Mouse (Mus musculus): ENCODE data around the gene Prkag1.
"Not testable (repeated sequence)": the region's sequence is repeated elsewhere in the genome, so short reads cannot be mapped to it uniquely, and the experiment has no call there.

Gene Prkag1

DNA sequence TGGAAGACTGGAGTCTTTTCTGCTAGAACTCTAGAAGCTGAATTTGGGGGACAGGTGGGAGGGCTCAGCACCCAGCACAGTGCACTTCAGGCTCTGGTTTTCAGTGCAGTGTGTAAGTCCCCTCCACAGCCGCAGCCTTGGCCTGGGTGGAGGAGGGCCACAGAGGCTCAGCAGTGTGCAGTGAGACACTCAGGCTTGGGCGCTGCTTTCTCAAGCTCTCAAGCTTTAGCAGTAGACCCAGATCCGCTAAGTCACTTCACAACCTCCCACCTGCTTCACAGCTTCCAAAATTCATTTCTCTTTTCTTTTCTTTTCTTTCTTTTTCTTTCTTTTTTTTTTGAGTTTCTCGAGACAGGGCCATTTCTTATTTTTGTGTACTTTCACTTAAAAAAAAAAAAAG lies 10.4 kb downstream of the Prkag1 start:
- no peak for DNase-seq

DNA sequence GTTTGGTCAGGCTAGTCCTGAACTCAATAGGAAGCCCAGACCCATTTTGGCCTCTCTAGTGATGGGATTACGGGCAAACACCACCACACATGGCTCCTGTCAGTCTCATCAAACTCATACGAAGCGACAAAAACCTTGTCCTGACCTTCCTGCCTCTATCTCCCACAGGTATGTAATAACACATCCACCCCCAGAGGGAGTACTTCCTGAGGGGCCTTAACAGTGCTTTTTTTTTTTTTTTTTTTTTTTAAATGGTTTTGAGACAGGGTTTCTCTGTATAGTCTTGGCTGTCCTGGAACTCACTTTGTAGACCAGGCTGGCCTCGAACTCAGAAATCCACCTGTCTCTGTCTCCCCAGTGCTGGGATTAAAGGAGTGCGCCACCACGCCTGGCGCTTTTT lies 13.2 kb downstream of the Prkag1 start:
- no peak for DNase-seq

DNA sequence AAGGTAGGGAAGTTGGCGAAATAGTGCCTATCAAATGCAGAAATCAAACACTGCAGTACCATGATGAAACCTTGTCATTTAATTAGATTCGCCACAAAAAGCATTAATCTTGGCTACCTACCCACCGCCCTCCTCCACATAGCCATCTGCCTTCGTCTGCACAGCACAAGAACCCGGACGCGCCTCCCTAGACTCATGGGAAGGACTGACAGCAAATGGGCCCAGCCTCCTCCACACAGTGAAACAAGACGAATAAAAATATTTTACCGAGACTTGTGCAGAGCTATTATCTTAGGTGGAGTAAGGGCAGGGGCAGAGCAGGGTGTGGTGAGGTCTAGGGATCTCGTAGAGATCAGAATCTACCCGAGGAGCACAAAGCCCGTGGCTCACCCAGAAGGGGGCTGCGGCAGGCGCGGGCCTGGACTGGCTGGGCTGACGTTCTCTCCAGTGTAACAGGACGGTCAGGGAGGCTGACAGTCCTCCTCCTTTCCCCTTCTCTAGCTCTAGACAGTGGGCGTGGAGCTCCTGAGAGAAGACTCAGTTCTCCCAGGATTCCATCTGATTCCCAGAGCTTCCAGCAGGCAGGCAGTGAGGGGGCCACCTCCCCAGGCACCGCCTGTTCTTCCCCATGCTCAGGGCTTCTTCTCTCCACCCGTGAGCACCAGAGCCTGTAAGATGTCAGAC lies 18.4 kb downstream of the Prkag1 start:
- DNase-seq = no peak

DNA sequence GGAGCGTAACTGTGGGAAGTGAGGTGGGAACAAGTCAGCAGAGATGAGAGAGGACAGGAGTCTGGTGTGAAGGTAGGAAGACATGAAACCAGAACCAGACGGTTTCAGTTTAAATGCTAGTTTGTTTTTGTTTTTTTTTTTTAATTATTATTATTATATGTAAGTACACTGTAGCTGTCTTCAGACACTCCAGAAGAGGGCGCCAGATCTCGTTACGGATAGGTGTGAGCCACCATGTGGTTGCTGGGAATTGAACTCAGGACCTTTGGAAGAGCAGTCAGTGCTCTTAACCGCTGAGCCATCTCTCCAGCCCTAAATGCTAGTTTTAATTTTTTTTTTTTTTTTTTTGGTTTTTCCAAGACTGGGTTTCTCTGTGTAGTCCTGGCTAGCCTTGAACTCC lies 21.1 kb downstream of the Prkag1 start:
- DNase-seq = not testable (repeated sequence)

DNA sequence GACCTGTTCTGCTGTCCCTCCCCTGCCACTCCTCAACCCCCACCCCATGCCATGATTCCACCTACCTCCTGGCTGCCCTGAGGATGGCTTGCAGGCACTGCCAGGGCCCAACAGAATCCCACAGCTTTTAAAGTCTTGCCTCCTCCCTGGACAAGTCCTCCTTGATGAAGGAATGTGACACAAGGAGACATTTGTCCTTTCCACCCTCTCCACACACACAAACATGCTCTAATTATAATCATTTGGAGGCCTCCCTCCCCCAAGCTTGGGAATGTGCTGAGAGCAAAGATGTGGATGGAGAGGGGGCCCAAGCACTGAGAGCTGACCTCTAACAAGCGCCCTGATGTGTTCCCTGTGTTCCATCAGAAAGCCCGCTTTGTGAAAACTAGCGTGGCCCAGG lies 21.9 kb downstream of the Prkag1 start, which contains the start of gene Ddn:
Gene Ddn, minus strand, starts transcription at position 101 of the 400 bp plus-strand sequence.
- DNase-seq = no peak

DNA sequence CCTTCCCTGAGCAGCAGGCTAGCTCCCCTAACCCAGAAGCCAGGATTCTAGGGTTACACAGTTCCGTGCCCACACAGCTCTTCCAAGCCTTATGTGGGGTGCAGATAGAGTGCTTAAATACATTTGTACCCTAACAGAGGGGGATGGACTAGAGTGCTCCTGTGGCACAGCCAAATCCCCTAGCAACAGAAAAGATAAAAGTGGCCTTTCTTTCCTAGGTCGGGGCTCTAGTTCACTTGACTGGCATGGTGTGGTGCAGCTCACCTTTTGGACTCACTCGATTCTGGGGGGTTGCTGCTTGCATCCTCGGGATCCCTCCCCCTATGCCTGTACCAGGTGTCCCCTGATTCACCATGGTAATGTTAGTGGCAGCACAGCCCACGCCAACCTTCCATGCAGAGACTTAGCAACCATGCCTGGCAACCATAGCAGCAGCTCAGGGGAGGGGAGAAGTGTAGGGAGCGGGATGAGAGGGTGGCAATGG lies 22.6 kb downstream of the Prkag1 start:
- DNase-seq = no peak

DNA sequence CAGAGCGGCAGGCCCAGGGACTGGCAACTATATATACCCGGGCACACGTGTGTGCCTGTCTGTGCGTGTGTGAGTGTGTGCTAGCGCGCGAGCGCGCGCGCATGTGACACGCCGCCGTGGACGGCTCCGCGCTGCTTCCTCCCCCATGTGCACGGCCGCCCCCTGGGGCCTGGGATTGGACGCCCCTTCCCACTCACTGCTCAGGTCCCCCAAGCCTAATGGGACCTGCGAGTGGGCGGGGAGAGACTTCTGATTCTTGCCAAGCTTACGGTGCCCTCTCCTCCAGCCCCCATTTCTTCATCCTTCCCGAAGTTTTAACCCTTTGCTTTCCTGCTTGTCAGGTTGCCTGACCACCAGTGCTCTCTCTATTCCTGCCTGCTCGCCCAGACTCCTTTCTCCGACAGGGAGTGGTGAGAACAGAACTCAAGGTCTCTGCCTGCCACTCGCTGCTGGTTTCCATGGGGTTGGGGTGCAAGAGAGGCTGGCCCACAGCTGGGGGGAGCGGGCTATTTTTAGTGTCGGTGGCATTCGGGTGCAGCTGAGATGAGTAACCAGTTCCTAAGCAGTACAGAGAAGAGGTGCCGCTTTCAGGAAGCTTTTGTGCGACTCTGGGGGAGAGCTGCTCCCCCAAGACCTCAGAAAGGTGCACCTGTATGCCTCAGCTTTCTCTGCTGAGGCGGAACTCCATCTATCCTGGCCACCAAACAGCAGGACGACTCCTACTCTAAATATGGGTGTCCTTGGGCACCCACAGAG lies 23.2 kb downstream of the Prkag1 start:
- DNase-seq = peak; percentile 26 to 57

DNA sequence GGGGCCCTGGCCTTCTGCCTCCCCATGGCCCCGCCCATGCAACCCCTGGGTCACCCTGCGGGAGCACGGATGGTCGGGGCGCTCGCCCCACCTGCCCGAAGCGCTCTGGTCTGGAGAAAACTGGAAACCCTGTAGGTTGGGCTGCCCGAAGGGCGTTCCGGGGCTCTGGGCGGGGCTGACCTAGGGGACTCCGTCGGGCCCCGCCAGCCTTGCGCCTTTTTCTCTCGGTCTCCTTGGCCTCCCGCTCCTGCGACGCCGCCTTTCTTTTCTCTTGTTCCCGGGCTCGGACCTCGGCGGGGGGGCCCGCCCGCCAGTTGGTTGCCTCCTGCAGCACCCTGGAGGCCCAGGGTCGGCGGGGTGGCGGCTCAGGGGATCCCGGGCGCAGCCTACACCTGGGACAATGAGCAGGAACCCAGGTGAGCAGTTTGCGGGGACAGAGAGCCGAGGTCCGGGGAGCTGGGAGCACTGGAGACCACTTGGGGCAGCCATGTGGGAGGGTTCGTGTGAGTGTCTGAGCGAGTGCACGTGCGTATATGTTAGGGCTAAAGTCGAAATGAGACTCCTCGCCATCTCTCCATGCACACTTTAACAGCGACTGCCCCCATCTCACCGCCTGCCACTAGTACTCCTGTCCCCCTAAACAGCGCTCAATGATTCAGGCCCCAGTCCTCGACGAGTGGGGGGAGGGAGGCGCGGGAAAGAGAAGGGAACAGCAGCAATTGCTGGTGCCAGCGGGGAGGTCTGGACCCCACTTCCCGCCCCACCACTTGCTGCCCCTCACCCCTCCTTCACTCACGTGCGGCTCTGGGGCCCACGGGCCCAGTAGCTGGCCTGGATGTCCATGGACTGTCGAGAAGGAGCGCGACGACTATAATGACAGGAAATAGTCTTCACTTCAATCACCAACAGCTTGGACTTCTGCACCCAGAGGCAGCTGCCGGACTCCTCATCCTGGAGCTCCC lies 24.2 kb downstream of the Prkag1 start:
- DNase-seq = peak in 1 of 2 experiments; percentile 29

DNA sequence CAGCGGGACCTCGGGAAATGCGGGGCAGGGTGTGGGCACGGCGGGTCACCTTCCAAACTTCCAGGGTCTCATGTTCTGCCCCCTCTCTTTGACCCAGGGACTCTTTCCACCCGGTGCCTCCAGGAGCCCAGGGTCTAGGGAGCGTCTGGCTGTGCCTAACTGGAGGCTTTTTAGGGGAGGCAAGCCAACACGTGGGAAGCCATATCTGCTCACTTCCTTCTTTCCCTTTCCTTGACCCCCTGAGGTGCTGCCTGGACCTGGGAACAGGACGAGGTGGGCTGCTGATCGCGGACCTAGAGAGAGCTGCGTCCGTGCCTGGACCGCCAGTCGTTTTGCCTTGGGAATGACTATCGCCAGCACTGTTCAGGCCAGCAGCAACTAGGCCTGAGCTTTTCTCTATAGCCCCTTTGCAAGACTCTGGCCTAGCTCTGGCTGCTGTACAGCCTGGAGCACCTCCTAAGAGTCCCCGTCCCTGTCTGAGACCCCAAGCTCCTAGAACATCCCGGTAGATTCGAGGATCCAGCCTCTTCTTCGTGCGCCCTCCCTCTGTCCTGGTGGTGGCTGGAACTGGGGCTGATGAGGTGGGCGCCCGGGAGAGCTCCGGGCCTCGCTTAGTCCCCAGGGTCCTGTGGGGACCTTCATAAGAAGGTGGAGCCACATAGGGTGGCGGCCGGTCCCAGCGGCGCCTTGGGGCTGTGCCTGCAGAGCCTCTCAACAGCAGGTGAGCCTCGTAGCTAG lies 25.1 kb downstream of the Prkag1 start:
- DNase-seq = peak in 1 of 2 experiments; percentile 11

DNA sequence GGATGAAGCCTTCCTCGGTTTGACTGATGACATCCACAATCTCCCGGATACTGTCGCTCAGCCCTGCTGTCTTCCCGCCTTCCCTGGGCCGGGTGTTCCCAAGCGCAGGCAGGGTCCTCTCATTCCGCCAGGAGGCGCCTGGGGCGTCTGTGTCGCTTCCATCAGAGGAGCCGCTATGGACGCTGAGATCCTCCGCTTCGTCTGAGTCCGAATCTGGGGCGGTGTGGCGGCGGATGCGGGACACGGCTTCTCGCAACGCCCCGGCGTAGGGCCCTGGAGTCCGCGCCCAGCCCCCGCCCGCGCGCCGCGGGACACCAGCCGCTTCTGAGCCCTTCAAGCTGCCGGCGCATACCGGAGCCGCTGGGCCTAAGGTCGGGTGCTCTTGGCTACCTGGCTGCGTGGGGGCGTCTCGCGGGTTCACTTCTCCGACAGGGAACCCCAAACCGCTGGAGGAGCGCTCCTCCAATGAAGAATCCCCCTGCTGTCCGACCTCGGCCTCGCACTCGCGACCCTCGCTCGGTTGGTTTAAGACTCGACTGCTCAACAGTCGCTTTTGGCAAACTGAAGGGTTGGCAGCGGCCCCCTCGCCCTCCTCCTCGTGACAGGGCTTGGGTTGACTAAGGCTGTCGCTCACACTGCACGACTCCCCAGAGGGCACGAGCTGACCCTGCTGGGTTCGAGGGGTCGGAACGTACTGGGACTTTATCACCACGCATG lies 25.8 kb downstream of the Prkag1 start:
- peak; percentile 74 to 84 for DNase-seq

DNA sequence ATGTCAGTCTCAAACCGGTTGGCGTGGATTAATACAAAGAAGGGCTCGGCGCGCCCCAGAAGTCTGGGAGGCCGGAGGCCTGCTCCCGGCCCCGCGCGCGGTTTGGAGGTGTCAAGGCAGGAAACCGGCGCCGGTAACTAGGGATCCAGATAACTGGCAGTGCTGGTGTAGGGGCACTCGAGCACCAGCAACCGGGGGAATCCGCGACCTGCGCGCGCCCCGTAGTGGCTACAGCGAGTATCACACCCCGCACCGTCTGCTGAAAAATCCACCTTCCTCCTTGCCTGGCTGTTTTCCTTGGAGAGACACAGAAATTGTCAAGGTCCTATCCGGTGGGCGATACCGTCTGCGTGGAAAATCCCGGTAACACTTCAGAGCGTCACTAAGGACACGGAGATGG lies 27.3 kb downstream of the Prkag1 start:
- DNase-seq = peak; percentile 94 to 95

DNA sequence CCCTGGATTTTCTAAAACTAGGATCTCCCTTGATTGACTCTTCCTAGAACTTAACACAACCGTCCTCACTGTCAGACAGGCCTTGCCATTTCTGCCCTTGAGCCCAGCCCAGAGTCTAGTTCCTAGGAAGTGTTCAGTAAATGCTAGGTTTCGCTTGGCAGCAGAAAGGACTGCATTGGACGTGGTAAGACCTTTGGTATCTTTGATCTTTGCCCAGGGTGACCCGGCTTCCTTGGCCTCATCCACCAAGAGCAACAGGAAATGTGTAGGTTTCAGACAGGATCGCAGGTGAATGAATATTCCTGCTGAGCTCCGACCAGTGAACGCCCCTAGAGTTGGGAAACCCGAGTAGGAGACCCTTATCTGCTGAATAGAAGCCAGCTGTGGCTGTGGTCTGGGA lies 28.4 kb downstream of the Prkag1 start:
- DNase-seq = no peak

DNA sequence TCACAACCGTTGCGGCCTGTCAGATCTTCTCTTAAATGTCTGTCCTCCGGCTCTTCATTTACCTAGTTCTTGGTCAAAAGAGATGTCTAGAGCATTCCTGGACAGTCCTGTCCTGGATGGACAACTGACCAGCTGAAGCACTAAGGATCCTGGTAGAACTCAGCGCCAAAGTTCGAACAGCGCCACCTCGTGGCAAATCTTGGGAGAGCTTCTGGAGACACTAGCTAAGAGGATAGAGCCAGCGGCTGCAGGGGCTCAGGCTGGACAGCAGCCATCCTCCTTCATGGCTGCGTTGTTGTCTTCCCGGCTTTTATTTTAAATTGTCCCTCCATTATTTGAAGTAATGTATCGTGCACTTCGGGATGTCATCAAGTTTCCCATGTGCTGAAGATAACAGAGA lies 31.9 kb downstream of the Prkag1 start:
- DNase-seq = peak; percentile 88 to 90

DNA sequence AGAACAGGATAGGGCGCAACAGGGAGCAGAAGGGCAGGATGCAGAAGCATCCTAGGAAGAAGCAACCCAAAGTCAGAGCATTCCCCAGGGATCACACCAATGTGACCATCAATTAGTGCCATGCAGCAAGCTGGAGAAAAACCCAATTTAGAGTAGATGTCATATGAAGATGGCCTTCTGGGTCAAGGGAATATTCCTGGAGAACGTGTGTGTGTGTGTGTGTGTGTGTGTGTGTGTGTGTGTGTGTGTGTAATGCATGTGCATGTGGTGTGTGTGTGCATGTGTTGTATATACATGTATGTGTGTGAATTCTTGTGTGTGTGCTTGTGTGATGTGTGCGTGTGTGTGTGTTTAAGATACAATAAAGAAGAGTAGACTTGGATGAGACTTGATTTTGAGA lies 32.4 kb downstream of the Prkag1 start:
- DNase-seq = no peak

DNA sequence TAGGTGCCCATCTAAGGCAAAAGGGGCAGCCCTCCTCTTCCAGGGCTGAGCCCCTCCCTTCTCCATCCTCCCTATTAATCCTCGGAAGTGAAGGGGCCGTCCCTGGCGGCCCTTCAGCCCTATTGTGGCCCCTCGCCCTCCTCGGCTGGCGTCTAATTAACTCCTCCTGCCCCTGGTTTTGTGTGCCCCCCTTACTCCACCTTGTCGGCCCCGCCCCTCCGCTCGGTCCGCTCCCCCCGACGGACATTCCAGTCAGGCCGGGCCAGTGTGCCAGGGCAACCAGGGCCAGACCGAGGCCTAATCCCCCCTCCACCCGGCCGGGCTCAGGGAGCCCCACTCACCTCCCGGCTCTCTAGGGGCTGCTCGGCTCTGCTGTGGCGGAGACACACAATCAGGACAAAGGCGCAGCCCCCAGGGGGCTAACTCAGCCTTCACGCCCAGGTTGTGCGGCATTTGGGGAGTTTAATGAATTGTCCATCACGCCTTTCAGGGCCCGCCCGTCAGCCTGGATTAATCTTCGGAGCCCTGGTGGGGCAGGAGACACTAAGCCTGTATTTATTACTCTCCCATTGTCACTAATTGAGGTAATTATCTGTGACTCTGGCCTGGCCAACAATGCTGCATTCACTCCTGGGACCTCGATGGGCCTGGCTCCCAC lies 33.4 kb downstream of the Prkag1 start:
- DNase-seq = no peak

DNA sequence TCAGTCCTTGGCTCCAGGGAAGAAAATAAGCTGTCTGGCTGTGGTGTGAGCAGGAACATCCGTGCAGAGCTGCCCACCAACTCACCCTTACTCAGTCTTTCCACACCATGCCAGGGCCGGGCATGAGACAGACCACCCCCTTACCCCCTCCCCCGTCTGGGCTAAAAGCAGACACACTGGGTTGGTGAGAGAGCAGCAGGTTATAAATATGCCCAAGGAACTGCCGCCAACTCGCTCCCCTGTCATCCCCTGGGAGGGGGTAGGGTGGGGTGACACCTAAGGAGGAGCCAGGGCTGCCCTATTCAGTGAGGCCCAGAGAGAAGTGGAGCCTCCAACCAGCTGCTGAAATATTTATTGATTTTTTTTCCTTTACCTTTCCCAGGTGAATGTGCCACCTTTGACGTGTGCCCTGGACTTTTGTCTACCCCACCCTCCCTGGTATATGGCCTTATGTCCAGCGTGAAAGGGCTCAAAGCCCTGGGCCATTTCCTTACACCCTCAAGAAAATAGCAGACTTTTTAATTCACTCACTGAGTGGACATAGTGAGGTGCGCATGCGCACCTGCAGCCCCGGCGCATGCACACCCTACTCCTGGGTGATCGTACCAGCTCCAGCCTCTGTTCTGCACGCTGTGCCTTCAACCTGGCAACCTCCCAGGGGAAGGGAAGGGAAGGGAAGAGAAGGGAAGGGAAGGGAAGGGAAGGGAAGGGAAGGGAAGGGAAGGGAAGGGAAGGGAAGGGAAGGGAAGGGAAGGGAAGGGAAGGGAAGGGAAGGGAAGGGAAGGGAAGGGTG lies 34.3 kb downstream of the Prkag1 start:
- no peak for DNase-seq

DNA sequence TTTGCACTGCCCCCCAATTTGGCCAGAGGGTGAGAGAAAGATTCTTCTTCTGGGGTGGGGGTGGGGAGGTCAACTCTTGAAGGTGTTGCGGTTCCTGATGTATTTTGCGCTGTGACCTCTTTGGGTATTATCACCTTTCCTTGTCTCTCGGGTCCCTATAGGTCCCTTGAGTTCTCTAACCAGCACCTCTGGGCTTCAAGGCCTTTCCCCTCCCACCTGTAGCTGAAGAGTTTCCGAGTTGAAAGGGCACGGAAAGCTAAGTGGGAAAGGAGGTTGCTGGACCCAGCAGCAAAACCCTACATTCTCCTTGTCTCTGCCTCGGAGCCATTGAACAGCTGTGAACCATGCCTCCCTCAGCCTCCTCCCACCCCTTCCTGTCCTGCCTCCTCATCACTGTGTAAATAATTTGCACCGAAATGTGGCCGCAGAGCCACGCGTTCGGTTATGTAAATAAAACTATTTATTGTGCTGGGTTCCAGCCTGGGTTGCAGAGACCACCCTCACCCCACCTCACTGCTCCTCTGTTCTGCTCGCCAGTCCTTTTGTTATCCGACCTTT lies 38.1 kb downstream of the Prkag1 start:
- no peak for DNase-seq

DNA sequence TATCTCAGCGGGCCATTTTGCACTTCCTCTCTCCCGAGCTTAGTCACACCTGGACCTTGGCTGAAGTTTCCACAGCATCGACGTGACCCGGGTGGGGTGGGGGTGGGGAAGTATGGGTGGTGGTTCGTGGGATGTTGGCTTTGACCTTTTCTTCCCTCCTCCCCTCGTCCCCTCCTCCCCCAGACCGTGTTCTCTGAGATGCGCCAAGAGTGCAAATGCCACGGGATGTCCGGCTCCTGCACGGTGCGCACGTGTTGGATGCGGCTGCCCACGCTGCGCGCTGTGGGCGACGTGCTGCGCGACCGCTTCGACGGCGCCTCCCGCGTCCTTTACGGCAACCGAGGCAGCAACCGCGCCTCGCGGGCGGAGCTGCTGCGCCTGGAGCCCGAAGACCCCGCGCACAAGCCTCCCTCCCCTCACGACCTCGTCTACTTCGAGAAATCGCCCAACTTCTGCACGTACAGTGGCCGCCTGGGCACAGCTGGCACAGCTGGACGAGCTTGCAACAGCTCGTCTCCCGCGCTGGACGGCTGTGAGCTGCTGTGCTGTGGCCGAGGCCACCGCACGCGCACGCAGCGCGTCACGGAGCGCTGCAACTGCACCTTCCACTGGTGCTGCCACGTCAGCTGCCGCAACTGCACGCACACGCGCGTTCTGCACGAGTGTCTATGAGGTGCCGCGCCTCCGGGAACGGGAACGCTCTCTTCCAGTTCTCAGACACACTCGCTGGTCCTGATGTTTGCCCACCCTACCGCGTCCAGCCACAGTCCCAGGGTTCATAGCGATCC lies 38.9 kb downstream of the Prkag1 start:
- no peak for DNase-seq

DNA sequence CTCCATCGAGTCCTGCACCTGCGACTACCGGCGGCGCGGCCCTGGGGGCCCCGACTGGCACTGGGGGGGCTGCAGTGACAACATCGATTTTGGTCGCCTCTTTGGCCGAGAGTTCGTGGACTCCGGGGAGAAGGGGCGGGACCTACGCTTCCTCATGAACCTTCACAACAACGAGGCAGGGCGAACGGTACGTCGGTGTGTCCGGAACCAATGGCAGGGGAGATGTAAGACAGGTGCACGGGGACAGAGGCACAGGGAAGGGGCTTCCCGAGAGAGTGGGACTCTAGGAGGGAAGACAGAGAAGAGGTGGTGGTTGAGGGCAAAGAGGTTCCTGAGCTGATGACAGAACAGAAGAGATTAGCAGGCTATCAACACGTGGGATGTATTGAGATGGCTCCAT lies 39.5 kb downstream of the Prkag1 start:
- DNase-seq = no peak
